Mouse (Mus musculus) ES-E14 (cell line): ENCODE measurements around the gene 2610301B20Rik.

Experiments used
- CHD2 ChIP-seq: IDR thresholded peaks from 2 replicates; pipeline ENCODE4 v1.6.1; 2014; ENCODE audit warnings: mild to moderate bottlenecking, low read depth, low read length, inconsistent platforms
- ZC3H11A ChIP-seq: IDR thresholded peaks from 2 replicates; pipeline ENCODE4 v1.6.1; 2012; ENCODE audit warnings: low read depth, mild to moderate bottlenecking, inconsistent platforms, low read length, borderline replicate concordance

GRCm38 (mm10) chr4:10905234-10905801 lies 31.0 kb downstream of the 2610301B20Rik start:
- no peak for TF ChIP-seq ZC3H11A
- no peak for TF ChIP-seq CHD2
